Mouse (Mus musculus) G1E (cell line): Measurements from ENCODE around the gene B4galt2.

Experiments used
- CTCF ChIP-seq: IDR thresholded peaks from 2 replicates; pipeline ENCODE4 v1.5.1; 2012; ENCODE audit warnings: low read depth, low read length, inconsistent platforms, mixed read lengths
- GATA1 ChIP-seq: IDR thresholded peaks from 2 replicates; pipeline ENCODE4 v1.6.1; 2012; ENCODE audit warnings: borderline replicate concordance, low read length, inconsistent platforms, mixed read lengths
- GATA2 ChIP-seq: IDR thresholded peaks from 2 replicates; pipeline ENCODE4 v1.6.1; 2012; ENCODE audit warnings: low read depth, low read length, inconsistent platforms, borderline replicate concordance
- POLR2AphosphoS5 ChIP-seq: IDR thresholded peaks from 2 replicates; pipeline ENCODE4 v1.6.1; 2012; ENCODE audit warnings: low read depth, low read length, inconsistent platforms; ENCODE audit not compliant: insufficient replicate concordance
- TAL1 ChIP-seq: conservative IDR thresholded peaks from 2 replicates; pipeline ENCODE4 v1.6.1; 2012; ENCODE audit warnings: low read depth, low read length, inconsistent platforms, mixed read lengths

DNA sequence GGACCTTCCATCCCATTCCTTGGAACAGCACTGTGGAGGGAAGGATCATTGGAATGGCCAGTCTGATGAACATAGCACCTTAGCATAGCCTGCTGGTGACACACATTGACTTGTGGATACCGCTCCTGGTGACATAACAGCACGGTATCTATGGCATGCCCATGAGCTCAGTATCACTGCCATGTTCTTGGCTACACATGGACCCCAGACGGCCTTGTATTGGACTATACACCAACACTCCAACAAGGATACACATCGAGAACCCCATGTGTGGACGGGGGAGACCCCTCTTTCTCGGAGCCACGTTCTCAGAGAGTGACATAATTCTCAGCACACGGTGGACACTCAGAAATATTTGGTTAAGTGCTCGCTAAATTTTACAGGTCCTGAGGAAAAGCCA, 52.5 kb downstream of the B4galt2 start:
- TF ChIP-seq CTCF (no peak), GATA1 (no peak), TAL1 (no peak), POLR2AphosphoS5 (no peak), GATA2 (no peak)
